Mouse (Mus musculus) spleen, adult 18-20 months (tissue): ENCODE data around the gene Gm5105.

Experiments
- DNase-seq, 2 experiments: peaks; one replicate each; pipeline ENCODE4 v3.0.0; 2022; ENCODE audit warnings: mixed read lengths in 2 of 2

The Gm5105 gene

GRCm38 (mm10) chr3:138022003-138022402 is 45.2 kb downstream of the Gm5105 start:
- DNase-seq: no peak

GRCm38 (mm10) chr3:138016810-138017209 is 50.4 kb downstream of the Gm5105 start:
- DNase-seq: no peak

GRCm38 (mm10) chr3:138014725-138015124 is 52.5 kb downstream of the Gm5105 start:
- no peak for DNase-seq

GRCm38 (mm10) chr3:138012351-138012750 is 54.8 kb downstream of the Gm5105 start:
- no peak for DNase-seq

- DNase-seq: no peak
Measured at GRCm38 (mm10) chr3:138008152-138008551, 59.0 kb downstream of the Gm5105 start.

- DNase-seq: no peak
Measured at GRCm38 (mm10) chr3:138006896-138007295, 60.3 kb downstream of the Gm5105 start.

GRCm38 (mm10) chr3:138003264-138003663 is 63.9 kb downstream of the Gm5105 start:
- no peak for DNase-seq

GRCm38 (mm10) chr3:138002545-138002944 is 64.6 kb downstream of the Gm5105 start:
- no peak for DNase-seq

- DNase-seq: no peak
Measured at GRCm38 (mm10) chr3:138001865-138002264, 65.3 kb downstream of the Gm5105 start.

- DNase-seq: no peak
Measured at GRCm38 (mm10) chr3:138000724-138001069, 66.5 kb downstream of the Gm5105 start.

GRCm38 (mm10) chr3:138000062-138000723 is 67.0 kb downstream of the Gm5105 start:
- no peak for DNase-seq

- no peak for DNase-seq
Measured at GRCm38 (mm10) chr3:137999224-137999790, 67.9 kb downstream of the Gm5105 start.
